Mouse (Mus musculus): ENCODE data around the gene Tmf1.

- TF ChIP-seq CTCF (IDR thresholded peaks at IDR 0.05; ENCODE audit: low read depth) = no peak; the same call in 1 of the 2 replicates
- no peak for TF ChIP-seq EP300 (IDR thresholded peaks at IDR 0.05; ENCODE audit: low read depth)
Measured at GRCm38 (mm10) chr6:97205439-97205885, 26.5 kb upstream of the Tmf1 start, which contains the start of gene Uba3.
